Mouse (Mus musculus) embryonic facial prominence, embryonic 14.5 days (tissue): Measurements from ENCODE around the gene Mapkap1. TPM values are rescaled to one million over a fixed set of nuclear protein-coding genes. Genes with fewer than 3 reads are reported as not detected.

Experiments used
- ATAC-seq: fragments of 200-750 bp; cut with Nextera tagmentation; 2 replicates; pipeline ENCODE4 v1.8.0; 2017; ENCODE audit warnings: low read depth, moderate number of reproducible peaks, moderate TSS enrichment
- DNase-seq: peaks from one replicate; pipeline ENCODE4 v3.0.0-alpha.2; 2015; ENCODE audit warnings: low spot score
- H3K27ac ChIP-seq: fragments of 300-500 bp; sonication (generic); replicated peaks from 2 replicates; pipeline ENCODE4 v1.5.1; 2014; ENCODE audit warnings: low read depth, mild to moderate bottlenecking, low read length, moderate library complexity
- H3K27me3 ChIP-seq: fragments of 300-500 bp; sonication (generic); replicated peaks from 2 replicates; pipeline ENCODE4 v1.6.1; 2014; ENCODE audit warnings: low read length; ENCODE audit not compliant: control insufficient read depth, insufficient read depth
- H3K36me3 ChIP-seq: fragments of 300-500 bp; sonication (generic); 2 replicates; pipeline ENCODE4 v1.6.1; 2014; ENCODE audit warnings: low read length, mixed read lengths; ENCODE audit not compliant: control insufficient read depth, insufficient read depth
- H3K4me1 ChIP-seq: fragments of 300-500 bp; sonication (generic); 2 replicates; pipeline ENCODE4 v1.6.1; 2014; ENCODE audit warnings: antibody characterized with exemption, low read length; ENCODE audit not compliant: control insufficient read depth, insufficient read depth
- H3K4me2 ChIP-seq: fragments of 300-500 bp; sonication (generic); 2 replicates; pipeline ENCODE4 v1.6.1; 2014; ENCODE audit warnings: low read depth, mild to moderate bottlenecking, low read length, moderate library complexity, mixed read lengths
- H3K4me3 ChIP-seq: fragments of 300-500 bp; sonication (generic); 2 replicates; pipeline ENCODE4 v1.5.1; 2014; ENCODE audit warnings: low read depth, mild to moderate bottlenecking, low read length
- H3K9ac ChIP-seq: fragments of 300-500 bp; sonication (generic); 2 replicates; pipeline ENCODE4 v1.6.1; 2014; ENCODE audit warnings: low read depth, mild to moderate bottlenecking, low read length, moderate library complexity, mixed read lengths
- H3K9me3 ChIP-seq: fragments of 300-500 bp; sonication (generic); 2 replicates; pipeline ENCODE4 v1.6.1; 2016; ENCODE audit warnings: low read length; ENCODE audit not compliant: control insufficient read depth
- WGBS: fragments of 180-500 bp; shearing (Covaris S2); extraction: QIAGEN DNeasy Blood & Tissue Kit; methylation state at CpG from one replicate; pipeline ENCODE4 v1.1.7; 2014; 5-methylcytosine and 5-hydroxymethylcytosine counted together
- polyA plus RNA-seq: library from polyadenylated mRNA; unstranded; fragments of >200 nt; fragmentation: Nextera tagmentation; extraction: Ambion mirVana; gene quantifications from 2 replicates; pipeline ENCODE4 v1.2.1, GENCODE M21; 2014

Mapkap1 gene
- polyA plus RNA-seq, 1 experiment from 2014 or later = 88.0 TPM

DNA sequence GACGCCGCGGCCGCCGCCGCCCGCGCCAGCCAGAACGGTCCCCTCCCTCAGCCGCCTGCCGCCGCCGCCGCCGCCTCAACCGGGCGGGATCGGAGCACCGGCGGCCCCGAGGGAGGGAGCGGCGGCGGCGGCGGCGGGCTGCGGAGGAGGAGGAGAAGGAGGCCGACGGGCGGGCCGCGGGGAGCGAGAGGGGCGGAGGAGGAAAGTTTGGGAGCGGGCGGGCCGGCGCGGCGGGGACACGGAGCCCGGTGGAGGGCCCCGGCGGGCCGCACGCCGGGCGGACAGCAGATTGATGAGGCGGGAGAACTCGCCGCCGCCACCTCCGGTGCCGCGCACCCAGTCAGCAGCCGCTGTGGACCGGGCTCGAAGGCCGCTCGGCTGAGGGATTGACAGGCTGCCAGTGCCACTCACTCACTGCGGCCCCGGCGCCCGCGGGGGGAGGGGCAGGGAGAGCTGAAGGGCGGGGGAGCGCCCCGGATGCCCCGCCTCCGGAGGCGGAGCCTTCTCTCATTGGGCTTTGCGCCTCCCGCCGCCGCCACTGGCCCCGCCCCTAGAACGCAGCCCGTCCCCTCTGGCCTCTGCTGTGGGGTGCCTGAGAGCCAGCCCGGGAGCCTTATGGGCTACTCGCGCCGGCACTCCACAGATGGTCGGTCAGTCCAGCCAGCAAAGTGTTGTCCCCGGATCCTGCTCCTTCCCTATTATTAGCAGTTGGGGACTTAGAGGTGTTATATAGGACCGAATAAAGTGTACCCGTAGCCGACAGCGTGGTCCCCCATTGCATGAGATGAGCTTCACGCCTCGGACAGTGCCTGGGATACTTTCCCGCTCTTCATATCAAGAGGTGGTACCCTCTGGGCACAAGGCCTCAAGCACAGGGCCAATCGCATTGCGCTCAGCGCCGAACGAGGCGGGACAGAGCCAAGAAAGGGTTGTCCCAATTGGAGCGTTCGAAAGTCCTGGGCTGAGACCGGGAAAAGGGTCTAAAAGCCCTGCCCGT is 34.0 kb upstream of the Mapkap1 start, which contains the start of gene Pbx3:
Gene Pbx3, minus strand, starts transcription at position 838 of the 997 bp plus-strand sequence.
- DNase-seq (peak; percentile 97), ATAC-seq (peak; percentile 93)
- Histone ChIP-seq H3K36me3 (no peaks in the 10 kb centered on the region), H3K4me2 (peak within 1 kb of the TSS; percentile 79), H3K9me3 (no peaks in the 10 kb centered on the region), H3K27ac (peak within 1 kb of the TSS; percentile 97), H3K4me3 (peak within 1 kb of the TSS; percentile 95), H3K9ac (peak within 1 kb of the TSS; percentile 95), H3K27me3 (no peaks in the 10 kb centered on the region), H3K4me1 (0 out of 2 replicates have a peak, but pooled peaks cover 7% of the 10 kb centered on the region)
- under 1% methylated on average over 42 of the region's 102 CpGs for WGBS

DNA sequence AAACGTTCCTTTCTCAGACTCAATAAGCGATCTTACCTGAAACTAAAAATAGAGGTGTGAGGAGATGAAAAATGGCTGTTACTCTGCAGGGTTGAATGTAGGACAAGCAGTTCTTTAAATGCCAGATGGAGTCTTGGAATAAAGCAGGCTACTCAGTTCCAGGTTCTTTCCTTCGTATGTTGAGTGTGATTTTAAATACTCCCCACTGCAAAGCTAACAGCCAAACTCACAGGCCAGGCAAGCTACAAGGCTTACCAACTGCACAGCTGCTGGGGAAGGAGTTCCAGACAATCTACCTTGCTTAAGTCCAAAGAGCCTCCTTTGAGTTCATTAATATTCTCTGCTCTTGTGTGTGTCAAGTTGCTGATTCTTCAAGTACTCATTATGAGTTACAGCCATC is 32.7 kb upstream of the Mapkap1 start:
- H3K4me3 ChIP-seq = no peak overlapping the region

DNA sequence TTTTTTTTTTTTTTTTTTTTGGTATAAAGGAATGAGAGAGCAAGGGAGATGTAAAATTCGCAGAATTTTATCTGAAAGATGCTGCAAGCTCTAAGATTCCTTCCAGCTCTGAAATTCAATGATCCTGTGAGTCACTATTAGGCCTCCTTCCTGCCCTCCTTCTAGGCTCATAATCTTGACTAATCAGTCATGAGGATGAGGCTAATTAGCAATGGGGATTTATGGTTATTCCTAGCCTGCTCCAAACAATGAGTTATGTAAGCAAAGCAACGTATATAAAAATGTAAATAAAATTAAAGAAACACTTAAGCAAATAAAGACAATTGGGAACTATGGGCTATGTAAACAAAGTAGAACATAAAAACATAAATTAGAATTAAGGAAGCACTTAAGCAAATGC is 32.2 kb upstream of the Mapkap1 start:
- Histone ChIP-seq H3K9me3 (no peaks in the 10 kb centered on the region), H3K36me3 (no peaks in the 10 kb centered on the region), H3K27ac (no peak overlapping the region), H3K4me2 (no peak overlapping the region), H3K4me3 (no peak overlapping the region), H3K4me1 (0 out of 2 replicates have a peak, but pooled peaks cover 2% of the 10 kb centered on the region), H3K27me3 (no peaks in the 10 kb centered on the region), H3K9ac (no peak overlapping the region)
- 60% methylated on average over 2 of the region's 2 CpGs for WGBS
- DNase-seq = no peak
- no peak for ATAC-seq

More for the DNA sequence above, 32.7 kb upstream of the Mapkap1 start:
- no peaks in the 10 kb centered on the region for H3K36me3 ChIP-seq
- DNase-seq = no peak
- no peak overlapping the region for H3K9ac ChIP-seq
- 38% methylated on average over 3 of the region's 3 CpGs for WGBS
- H3K9me3 ChIP-seq = no peaks in the 10 kb centered on the region
- H3K4me2 ChIP-seq = no peak overlapping the region
- no peak overlapping the region for H3K27ac ChIP-seq
- 0 out of 2 replicates have a peak, but pooled peaks cover 2% of the 10 kb centered on the region for H3K4me1 ChIP-seq
- H3K27me3 ChIP-seq = no peaks in the 10 kb centered on the region
- no peak for ATAC-seq

DNA sequence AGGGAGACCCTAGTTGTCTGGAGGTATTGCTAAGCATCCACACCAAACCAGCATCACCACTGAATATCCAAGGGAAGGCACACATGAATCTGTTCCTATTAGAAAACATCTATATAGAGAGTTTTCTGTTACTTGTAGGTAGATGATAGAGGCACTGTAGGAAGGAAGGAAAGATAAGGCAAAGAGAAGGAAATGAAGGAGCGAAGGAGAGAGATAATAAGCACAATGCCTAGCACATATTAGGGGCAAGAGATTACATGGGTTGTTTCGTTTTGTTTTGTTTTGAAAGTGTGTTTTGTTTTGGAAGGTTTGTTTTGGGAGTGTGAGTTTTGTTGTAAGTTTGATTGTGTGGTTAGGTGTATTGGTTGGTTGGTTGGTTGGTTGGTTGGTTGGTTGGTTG is 27.6 kb upstream of the Mapkap1 start:
- ATAC-seq = no peak
- 86% methylated on average over 2 of the region's 2 CpGs for WGBS

DNA sequence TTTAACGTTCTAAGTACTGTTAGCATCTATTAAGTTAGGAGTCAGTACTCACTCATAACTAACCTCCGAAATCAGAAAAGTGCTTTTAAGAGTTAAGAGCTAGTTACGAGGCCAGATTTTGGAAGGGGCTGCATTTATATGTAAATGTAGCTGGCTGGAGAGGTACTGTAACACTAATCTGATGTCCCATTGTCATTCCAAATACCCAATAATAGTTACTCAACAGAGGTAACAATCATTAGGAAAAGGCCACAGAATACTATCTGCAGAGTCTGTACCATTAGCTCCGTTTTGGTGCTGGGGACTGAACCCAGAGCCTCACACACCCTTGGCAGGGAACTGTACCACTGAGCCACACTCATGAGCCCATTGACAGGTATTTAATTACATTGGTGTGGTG is 7.0 kb upstream of the Mapkap1 start:
- whole genome bisulfite sequencing = 58% methylated on average over 4 of the region's 4 CpGs
- DNase-seq (no peak), ATAC-seq (no peak)
- H3K27ac ChIP-seq = no peak overlapping the region
- no peaks in the 10 kb centered on the region for H3K4me1 ChIP-seq
- H3K36me3 ChIP-seq = no peaks in the 10 kb centered on the region
- H3K27me3 ChIP-seq = no peaks in the 10 kb centered on the region
- H3K4me3 ChIP-seq = no peak overlapping the region
- H3K9ac ChIP-seq = no peak overlapping the region
- H3K4me2 ChIP-seq = no peak overlapping the region
- H3K9me3 ChIP-seq = no peaks in the 10 kb centered on the region

More for the DNA sequence above, 27.6 kb upstream of the Mapkap1 start:
- Histone ChIP-seq H3K9me3 (no peaks in the 10 kb centered on the region), H3K4me2 (no peak overlapping the region), H3K27ac (no peak overlapping the region), H3K4me3 (no peak overlapping the region), H3K36me3 (no peaks in the 10 kb centered on the region), H3K9ac (no peak overlapping the region), H3K27me3 (no peaks in the 10 kb centered on the region), H3K4me1 (no peaks in the 10 kb centered on the region)
- DNase-seq = no peak

DNA sequence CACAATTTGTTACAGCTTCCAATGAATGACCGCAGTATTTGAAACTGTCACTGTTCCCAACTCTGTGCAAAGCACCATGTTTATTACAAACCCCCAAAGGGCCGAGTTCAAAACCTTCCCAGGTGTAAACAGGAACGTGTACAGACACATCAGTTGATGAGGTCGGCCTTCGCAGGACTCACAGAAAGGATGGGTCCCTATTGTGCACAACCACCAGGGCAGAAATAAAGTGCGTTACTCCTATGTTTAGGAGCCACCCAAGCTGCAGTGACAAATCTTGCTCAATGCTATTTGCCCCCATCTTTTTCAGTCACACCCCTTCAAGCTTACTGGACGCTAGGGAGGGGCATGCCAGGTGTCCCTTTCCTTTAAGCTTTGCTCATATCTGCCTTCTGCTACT is 1.0 kb downstream of the Mapkap1 start:
- Histone ChIP-seq H3K9ac (peak overlapping the region; percentile 84), H3K27ac (no peak overlapping the region), H3K36me3 (no peaks in the 10 kb centered on the region), H3K4me1 (peaks cover 8% of the 10 kb centered on the region), H3K4me2 (peak overlapping the region; percentile 65), H3K4me3 (peak overlapping the region; percentile 86), H3K9me3 (no peaks in the 10 kb centered on the region), H3K27me3 (no peaks in the 10 kb centered on the region)
- ATAC-seq (no peak), DNase-seq (no peak)
- WGBS = 40% methylated on average over 7 of the region's 7 CpGs

DNA sequence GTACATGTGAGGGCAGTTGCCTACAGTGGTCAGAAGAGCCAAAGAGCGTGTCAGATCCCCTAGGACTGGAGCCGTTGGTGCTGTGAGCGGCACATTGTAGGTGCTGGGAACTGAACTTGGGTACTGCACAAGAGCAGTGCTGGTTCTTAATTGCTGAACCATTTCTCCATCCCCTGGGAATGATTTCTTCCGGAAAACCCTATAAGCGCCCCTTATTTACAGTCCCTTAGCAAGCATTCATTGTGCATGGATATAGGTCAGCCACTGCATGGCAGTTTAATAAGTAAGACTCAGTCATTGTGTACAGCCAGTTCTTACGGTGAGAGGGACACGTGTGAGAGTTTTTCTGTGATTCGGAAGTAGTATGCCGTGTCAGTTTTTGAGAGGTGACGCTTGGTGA is 1.8 kb downstream of the Mapkap1 start:
- no peak overlapping the region for H3K4me3 ChIP-seq
- no peak overlapping the region for H3K4me2 ChIP-seq
- ATAC-seq (no peak), DNase-seq (no peak)
- H3K27ac ChIP-seq = no peak overlapping the region
- H3K9me3 ChIP-seq = no peaks in the 10 kb centered on the region
- no peak overlapping the region for H3K9ac ChIP-seq
- H3K36me3 ChIP-seq = no peaks in the 10 kb centered on the region
- H3K27me3 ChIP-seq = no peaks in the 10 kb centered on the region
- WGBS = 92% methylated on average over 10 of the region's 10 CpGs
- H3K4me1 ChIP-seq = peaks cover 8% of the 10 kb centered on the region

DNA sequence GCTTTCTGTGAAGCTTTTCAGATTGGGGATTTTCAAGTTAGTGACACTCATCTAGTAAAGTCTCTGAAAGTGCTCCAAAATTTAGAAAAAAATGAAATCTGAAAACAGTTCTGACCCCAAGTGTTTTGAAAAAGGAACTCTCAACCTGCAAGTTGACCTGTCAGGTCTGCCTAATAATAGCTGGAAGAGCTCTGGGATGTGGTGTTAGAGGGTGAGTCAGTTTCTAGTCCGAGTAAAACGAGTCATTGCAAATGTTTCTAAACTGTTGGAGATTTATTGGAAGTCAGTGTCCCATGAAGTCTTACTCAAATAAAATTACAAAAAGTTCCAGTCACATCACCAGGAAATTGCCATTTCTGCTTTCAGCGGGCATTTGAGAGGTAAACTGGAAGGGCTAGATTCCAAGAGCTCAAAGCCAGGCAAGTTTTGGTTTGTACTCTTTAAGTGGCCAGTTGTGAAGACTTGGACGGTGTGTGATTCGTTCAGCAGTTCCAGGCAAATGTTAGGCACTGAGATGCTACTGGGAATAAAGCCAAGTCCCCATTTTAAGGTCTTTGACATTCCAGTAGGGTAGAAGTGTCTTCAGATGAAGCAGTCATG is 3.3 kb downstream of the Mapkap1 start:
- H3K4me2 ChIP-seq = no peak overlapping the region
- no peak for ATAC-seq
- H3K36me3 ChIP-seq = no peaks in the 10 kb centered on the region
- no peak overlapping the region for H3K4me3 ChIP-seq
- 72% methylated on average over 5 of the region's 5 CpGs for WGBS
- no peaks in the 10 kb centered on the region for H3K9me3 ChIP-seq
- H3K27ac ChIP-seq = no peak overlapping the region
- peaks cover 8% of the 10 kb centered on the region for H3K4me1 ChIP-seq
- DNase-seq = peak; percentile 44
- H3K9ac ChIP-seq = no peak overlapping the region
- H3K27me3 ChIP-seq = no peaks in the 10 kb centered on the region
